Mouse (Mus musculus) liver, adult 2 months (tissue): ENCODE measurements at regions not wholly inside any gene's neighbourhood (a gene's known extent, or its start where the extent isn't known, plus 50 kb on each side); places are given as distances from the start of the nearest gene placed in this dataset.

ENCODE experiments used
- DNase-seq: peaks from one replicate; pipeline ENCODE4 v3.0.0-alpha.2; 2011; ENCODE audit warnings: low read depth, low spot score; ENCODE audit errors: extremely low read depth
- H3K27ac ChIP-seq: fragments of 200-500 bp; replicated peaks from 2 replicates; pipeline ENCODE4 v1.5.1; 2012; ENCODE audit warnings: low read depth, mild to moderate bottlenecking, control low read depth, inconsistent platforms, low read length; ENCODE audit not compliant: insufficient read depth
- H3K27me3 ChIP-seq: fragments of 200-500 bp; 2 replicates; pipeline ENCODE4 v1.6.1; 2012; ENCODE audit warnings: mild to moderate bottlenecking, moderate library complexity, low read length, inconsistent platforms; ENCODE audit not compliant: control insufficient read depth, insufficient read depth
- H3K36me3 ChIP-seq: fragments of 200-500 bp; 2 replicates; pipeline ENCODE4 v1.6.1; 2012; ENCODE audit warnings: low read length, inconsistent platforms; ENCODE audit not compliant: control insufficient read depth, insufficient read depth
- H3K4me1 ChIP-seq: fragments of 200-500 bp; 2 replicates; pipeline ENCODE4 v1.6.1; 2011; ENCODE audit warnings: low read length; ENCODE audit not compliant: control insufficient read depth, insufficient read depth
- H3K4me3 ChIP-seq: fragments of 200-500 bp; 2 replicates; pipeline ENCODE4 v1.5.1; 2011; ENCODE audit warnings: low read depth, mild to moderate bottlenecking, control low read depth, low read length, moderate library complexity; ENCODE audit not compliant: insufficient read depth
- H3K79me2 ChIP-seq: fragments of 200-500 bp; 2 replicates; pipeline ENCODE4 v1.6.1; 2012; ENCODE audit warnings: inconsistent platforms, mild to moderate bottlenecking, low read length, moderate library complexity; ENCODE audit not compliant: control insufficient read depth, insufficient read depth
- H3K9ac ChIP-seq: fragments of 200-500 bp; 2 replicates; pipeline ENCODE4 v1.6.1; 2012; ENCODE audit warnings: low read depth, mild to moderate bottlenecking, control low read depth, inconsistent platforms, low read length
- CTCF ChIP-seq: fragments of 200-500 bp; IDR thresholded peaks from 2 replicates; pipeline ENCODE4 v1.5.1; 2011; ENCODE audit warnings: low read depth, low read length, control low read depth
- POLR2A ChIP-seq: fragments of 200-500 bp; IDR thresholded peaks from 2 replicates; pipeline ENCODE4 v1.6.1; 2011; ENCODE audit warnings: low read length, control low read depth; ENCODE audit not compliant: insufficient read depth; ENCODE audit errors: extremely low read depth
- WGBS: fragments of 180-500 bp; shearing (Covaris S2); methylation state at CpG from one replicate; pipeline ENCODE4 v1.1.7; 2018; 5-methylcytosine and 5-hydroxymethylcytosine counted together

DNA sequence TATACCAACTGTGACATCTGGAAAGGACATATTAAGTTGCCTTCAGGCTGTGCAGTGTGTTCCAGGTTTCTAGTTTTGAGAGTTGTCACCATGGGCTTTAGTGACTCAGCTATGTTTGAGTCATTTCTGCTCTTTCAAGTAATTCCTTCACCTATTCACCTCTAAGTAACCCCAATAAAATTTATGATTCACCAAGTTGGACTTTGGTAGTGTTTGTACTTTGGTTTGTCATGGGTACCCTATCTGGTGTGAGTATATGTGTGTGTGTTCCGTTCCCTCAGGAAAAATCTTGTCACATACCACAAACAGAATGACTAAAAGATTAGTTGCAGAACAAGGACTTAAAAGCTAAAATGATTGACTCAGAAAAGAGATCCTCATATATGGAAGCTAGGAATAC, 76.8 kb upstream of the Crbn start:
- H3K36me3 ChIP-seq, result no peaks in the 10 kb centered on the region
- H3K79me2 ChIP-seq, result no peaks in the 10 kb centered on the region
- DNase-seq, result no peak
- H3K27me3 ChIP-seq, result no peaks in the 10 kb centered on the region
- H3K9ac ChIP-seq, result no peak overlapping the region
- no peak overlapping the region for H3K4me3 ChIP-seq
- H3K4me1 ChIP-seq, result no peaks in the 10 kb centered on the region
- TF ChIP-seq POLR2A, result no peak
- no peak for TF ChIP-seq CTCF
- whole genome bisulfite sequencing, result 85% methylated on average over 1 of the region's 1 CpGs
- H3K27ac ChIP-seq, result no peak overlapping the region

DNA sequence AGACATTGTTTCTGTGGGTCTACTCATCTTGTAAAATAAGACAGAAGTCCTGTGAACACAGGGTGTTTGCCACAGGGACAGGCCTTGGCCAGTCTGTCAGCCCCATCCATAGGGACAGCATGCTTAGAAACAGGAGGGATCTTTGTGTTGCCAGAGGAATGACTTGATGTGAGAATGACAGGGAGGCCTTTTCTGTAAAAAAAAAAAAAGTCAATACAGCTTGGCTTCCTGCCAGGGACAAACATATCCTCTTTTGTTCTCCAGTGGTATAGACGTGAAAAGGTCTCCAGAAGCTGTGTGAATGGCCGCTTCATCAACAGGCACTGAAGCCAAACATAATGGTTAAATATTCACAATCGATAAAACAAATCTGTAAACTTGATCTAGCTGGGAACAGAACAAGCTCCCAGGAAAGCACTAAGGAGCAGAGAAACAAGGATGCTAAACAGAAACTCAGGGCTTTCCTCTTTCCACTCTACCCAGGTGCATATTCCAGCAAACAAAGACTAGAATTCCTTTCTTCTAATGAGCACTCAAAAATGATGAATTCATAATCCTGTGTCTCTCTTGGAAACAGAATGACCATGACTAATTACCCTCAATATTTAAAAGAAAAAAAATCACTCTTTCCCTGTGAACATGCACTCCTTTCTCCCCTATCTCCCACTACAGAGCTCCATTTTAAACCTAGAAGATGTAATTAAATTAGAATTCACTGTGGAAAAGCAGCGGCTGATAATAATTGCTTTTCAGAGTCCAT, 92.2 kb upstream of the Crbn start:
- Histone ChIP-seq H3K9ac (no peak overlapping the region), H3K4me1 (no peaks in the 10 kb centered on the region), H3K27ac (no peak overlapping the region), H3K36me3 (no peaks in the 10 kb centered on the region), H3K4me3 (no peak overlapping the region), H3K27me3 (no peaks in the 10 kb centered on the region), H3K79me2 (no peaks in the 10 kb centered on the region)
- no peak for TF ChIP-seq CTCF
- TF ChIP-seq POLR2A, result no peak
- 53% methylated on average over 4 of the region's 4 CpGs for WGBS
- no peak for DNase-seq

DNA sequence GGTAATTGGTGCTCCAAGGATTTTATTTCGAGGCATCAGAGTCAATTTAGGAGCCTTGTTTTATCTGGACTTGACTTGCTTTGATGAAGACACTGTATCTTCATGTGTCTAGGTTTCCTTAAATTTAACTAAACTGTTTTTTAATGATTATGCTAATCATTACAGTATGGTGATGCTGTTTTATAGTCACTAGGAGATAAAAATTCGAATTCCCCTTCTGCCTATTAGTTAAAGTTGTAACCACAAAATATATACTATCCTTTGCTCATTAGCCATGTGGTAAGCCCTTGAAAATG, 92.7 kb upstream of the Crbn start:
- no peak overlapping the region for H3K27ac ChIP-seq
- H3K79me2 ChIP-seq, result no peaks in the 10 kb centered on the region
- no peaks in the 10 kb centered on the region for H3K27me3 ChIP-seq
- no peak overlapping the region for H3K9ac ChIP-seq
- TF ChIP-seq CTCF (no peak), POLR2A (no peak)
- H3K36me3 ChIP-seq, result no peaks in the 10 kb centered on the region
- H3K4me1 ChIP-seq, result no peaks in the 10 kb centered on the region
- 37% methylated on average over 2 of the region's 2 CpGs for WGBS
- no peak overlapping the region for H3K4me3 ChIP-seq
- no peak for DNase-seq

DNA sequence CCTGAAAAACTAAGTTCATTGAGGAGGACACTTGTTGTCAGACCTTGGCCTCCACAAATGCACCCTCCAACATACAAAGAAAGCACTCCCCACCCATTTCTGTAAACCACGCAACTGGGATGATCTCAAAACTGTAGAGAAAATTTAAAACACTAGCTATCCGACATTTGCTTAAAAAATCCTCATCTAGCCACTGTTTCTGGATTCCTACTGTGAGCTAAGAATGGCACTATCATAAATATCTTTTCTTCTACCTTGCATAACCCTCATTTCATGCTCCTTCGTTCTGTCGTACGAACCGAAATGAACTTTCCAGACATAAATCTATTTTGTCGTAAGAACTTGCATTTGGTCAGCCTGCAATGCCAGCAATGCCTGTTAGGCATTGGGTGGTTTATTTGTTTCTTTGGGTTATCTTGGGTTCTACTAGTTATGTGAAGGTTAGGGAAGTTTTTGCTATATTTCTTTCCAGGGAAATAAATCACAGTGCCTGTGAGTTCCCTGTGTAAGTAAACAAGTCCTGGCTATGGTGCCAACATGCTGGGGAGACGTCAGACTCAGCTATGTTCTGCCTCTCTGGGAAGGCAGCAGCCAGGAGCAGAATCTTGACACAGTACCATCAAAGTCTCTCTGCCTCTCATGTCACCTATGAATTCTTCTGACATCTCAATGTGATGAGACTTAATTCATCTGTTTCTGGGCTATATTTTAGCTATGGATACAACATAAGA, 104.2 kb upstream of the Crbn start:
- 83% methylated on average over 8 of the region's 8 CpGs for WGBS
- TF ChIP-seq POLR2A (no peak), CTCF (no peak)
- H3K27ac ChIP-seq, result no peak overlapping the region
- no peaks in the 10 kb centered on the region for H3K27me3 ChIP-seq
- no peaks in the 10 kb centered on the region for H3K4me1 ChIP-seq
- no peak overlapping the region for H3K9ac ChIP-seq
- no peaks in the 10 kb centered on the region for H3K79me2 ChIP-seq
- no peak overlapping the region for H3K4me3 ChIP-seq
- no peak for DNase-seq
- no peaks in the 10 kb centered on the region for H3K36me3 ChIP-seq

DNA sequence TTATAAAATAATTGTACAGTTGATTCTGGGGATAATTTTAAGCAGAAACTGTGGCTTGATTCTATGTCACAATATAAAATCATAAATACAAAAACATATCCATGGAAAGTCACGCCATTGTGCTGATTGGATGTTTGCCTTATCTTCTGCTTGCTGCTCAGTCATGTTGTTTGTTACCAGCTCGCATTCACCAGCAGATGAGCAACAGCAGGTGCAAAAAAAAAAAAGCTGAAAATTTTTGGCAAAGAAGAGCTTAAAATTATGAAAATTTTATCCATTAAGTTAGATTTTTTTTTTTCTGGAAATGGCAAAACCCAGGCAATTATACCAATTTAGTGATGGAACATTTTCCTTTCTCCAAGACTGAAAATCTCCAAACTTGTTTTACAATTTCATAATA, 115.2 kb upstream of the Crbn start:
- Histone ChIP-seq H3K36me3 (no peaks in the 10 kb centered on the region), H3K9ac (no peak overlapping the region), H3K4me1 (no peaks in the 10 kb centered on the region), H3K27ac (no peak overlapping the region), H3K27me3 (no peaks in the 10 kb centered on the region), H3K4me3 (no peak overlapping the region), H3K79me2 (no peaks in the 10 kb centered on the region)
- 73% methylated on average over 2 of the region's 2 CpGs for WGBS
- TF ChIP-seq POLR2A (no peak), CTCF (no peak)
- no peak for DNase-seq

DNA sequence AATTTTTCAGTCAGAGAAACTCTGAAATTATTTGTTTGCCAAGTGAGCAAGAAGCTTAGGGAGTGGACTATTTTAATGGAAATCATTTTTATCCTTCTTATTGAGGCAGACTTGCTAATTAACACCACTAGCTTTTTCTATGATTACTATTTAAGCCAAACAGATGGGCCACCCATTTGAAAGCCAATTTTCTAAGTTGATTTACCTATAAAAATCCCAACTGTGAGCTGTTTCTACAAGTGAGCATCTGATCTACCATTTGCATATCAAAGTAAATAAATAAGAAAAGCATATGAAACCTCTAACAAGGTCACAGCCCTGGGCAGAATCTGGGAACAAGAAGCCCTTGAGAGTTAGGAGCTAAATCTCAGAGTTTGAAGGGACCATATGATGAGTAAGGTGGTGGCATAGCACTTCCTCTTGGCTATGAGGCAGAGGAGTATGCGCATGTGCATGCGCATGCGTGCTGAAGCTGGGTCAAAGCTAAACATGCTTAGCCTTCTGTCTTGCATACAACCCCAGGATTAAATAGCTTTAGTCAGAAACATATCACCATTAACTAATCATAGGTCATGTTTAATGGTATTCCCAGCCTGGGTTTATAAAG, 116.9 kb upstream of the Crbn start:
- no peaks in the 10 kb centered on the region for H3K4me1 ChIP-seq
- H3K36me3 ChIP-seq, result no peaks in the 10 kb centered on the region
- H3K9ac ChIP-seq, result no peak overlapping the region
- 94% methylated on average over 3 of the region's 3 CpGs for WGBS
- no peak for DNase-seq
- no peaks in the 10 kb centered on the region for H3K27me3 ChIP-seq
- TF ChIP-seq POLR2A, result no peak
- no peak for TF ChIP-seq CTCF
- H3K4me3 ChIP-seq, result no peak overlapping the region
- no peak overlapping the region for H3K27ac ChIP-seq
- H3K79me2 ChIP-seq, result no peaks in the 10 kb centered on the region
